Mouse (Mus musculus) naive thymus-derived CD4-positive, alpha-beta T cell, adult 5 months (primary cell): Measurements from ENCODE around the gene Gli2. TPM values are rescaled to one million over a fixed set of nuclear protein-coding genes. Genes with fewer than 3 reads are reported as not detected.

Source experiments
- polyA plus RNA-seq: library from polyadenylated mRNA; unstranded; fragments of 100-300 nt; shearing (Covaris generic); gene quantifications from one replicate; pipeline ENCODE4 v1.2.1, GENCODE M21; 2017

The Gli2 gene
- polyA plus RNA-seq = not detected

DNA sequence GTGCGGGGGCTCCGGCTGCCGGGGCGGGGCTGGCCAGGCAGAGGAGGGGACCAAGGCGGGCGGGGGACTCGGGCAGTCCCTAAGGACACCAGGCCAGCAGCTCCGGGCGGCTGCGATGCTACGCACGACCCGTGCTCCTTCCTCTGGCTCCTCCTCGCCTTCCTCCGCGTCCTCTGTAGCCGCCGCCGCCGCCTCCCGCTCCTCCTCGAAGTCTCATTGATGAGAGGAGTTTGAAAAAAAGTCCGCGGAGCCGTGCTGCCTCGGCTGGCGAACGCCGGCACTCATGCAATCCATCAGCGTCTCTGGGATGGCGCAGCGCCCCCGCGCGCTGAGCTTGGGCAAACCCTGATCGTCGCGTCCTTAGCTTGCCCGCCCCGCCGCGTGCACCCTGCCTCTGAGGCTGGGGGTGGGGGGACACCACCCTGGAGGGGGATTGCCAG, at the start of gene Gli2:
Gene Gli2, minus strand, starts transcription at position 218 of the 440 bp plus-strand sequence.

